Mouse (Mus musculus) ES-CJ7 (cell line): ENCODE data around the gene Lbx2.
A peak's percentile ranks its signal among the peaks of the same experiment; 100 is the strongest.

Experiments used
- DNase-seq: peaks from one replicate; pipeline ENCODE4 v3.0.0; 2011; ENCODE audit warnings: low read depth, low spot score

Gene Lbx2

GRCm38 (mm10) chr6:83108762-83109668, 22.8 kb downstream of the Lbx2 start, which contains the start of gene Mrpl53:
Gene Mrpl53, plus strand, starts transcription at chr6:83109040.
- peak; percentile 64 for DNase-seq

- no peak for DNase-seq
These were observed 25.5 kb downstream of the Lbx2 start for GRCm38 (mm10) chr6:83111510-83112136.

- DNase-seq: peak; percentile 79
These were observed 29.0 kb downstream of the Lbx2 start, which contains the start of gene Mogs for GRCm38 (mm10) chr6:83115011-83115671. Gene Mogs, plus strand, starts transcription at chr6:83115496.

GRCm38 (mm10) chr6:83115682-83116372, 29.7 kb downstream of the Lbx2 start:
- no peak for DNase-seq

DNA sequence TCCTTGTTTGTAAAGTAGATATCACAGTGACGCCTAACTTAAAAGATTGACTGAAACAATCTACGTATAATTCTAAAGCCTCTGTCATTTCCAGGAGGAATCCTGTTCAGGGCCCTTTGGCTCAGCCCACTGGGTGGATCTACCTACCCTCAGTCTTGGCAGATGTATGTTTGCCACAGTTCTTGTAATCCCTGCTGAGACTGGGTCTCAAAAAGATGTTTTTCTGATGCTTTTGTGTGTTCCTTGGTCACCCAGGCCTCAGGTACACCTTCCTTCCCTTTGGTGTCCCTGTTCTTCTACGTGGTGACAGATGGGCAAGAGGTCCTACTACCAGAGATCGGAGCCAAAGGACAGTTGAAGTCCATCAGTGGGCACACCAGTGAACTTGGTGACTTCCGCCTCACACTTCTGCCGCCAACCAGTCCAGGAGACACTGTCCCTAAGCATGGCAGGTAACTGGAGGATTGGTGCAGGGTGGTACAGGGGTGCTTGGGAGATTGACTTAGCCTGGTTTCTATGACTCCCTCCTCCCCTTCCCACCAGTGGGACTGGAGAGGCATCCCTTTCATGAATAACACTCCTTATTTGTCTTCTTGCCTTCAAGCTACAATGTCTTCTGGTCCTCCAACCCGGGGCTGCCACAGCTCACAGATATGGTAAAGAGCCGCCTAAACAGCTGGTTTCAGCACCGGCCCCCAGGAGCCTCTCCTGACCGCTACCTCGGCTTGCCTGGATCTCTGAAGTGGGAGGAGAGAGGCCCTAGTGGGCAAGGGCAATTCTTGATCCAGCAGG, 30.4 kb downstream of the Lbx2 start:
- DNase-seq: no peak

DNA sequence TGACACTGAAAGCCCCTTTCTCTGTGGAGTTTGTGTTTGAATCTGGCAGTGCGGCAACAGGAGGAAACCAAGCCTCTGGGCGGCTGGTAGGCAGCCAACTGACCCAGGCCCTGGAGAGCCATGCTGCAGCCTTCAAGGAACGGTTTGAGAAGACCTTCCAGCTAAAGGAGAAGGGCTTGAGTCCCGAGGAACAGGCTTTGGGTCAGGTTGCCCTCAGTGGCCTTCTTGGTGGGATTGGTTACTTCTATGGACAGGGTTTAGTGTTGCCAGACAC, 30.9 kb downstream of the Lbx2 start:
- DNase-seq: no peak

- DNase-seq: no peak
These were observed 31.4 kb downstream of the Lbx2 start for GRCm38 (mm10) chr6:83117616-83118015.

DNA sequence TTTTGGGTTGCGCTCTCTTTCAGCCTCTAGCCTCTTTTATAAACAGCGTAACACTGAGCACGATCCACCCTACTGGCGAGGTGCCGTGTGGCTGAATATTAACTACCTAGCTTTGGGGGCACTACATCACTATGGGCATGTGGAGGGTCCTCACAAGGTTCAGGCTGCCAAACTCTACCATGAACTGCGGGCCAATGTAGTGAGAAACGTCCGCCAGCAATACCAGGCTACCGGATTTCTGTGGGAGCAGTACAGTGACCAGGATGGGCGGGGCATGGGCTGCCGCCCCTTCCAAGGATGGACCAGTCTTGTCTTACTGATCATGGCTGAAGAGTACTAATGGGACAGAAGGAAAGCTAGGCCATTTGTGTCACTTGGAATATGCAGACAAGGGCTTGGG, 32.2 kb downstream of the Lbx2 start:
- DNase-seq: no peak

DNA sequence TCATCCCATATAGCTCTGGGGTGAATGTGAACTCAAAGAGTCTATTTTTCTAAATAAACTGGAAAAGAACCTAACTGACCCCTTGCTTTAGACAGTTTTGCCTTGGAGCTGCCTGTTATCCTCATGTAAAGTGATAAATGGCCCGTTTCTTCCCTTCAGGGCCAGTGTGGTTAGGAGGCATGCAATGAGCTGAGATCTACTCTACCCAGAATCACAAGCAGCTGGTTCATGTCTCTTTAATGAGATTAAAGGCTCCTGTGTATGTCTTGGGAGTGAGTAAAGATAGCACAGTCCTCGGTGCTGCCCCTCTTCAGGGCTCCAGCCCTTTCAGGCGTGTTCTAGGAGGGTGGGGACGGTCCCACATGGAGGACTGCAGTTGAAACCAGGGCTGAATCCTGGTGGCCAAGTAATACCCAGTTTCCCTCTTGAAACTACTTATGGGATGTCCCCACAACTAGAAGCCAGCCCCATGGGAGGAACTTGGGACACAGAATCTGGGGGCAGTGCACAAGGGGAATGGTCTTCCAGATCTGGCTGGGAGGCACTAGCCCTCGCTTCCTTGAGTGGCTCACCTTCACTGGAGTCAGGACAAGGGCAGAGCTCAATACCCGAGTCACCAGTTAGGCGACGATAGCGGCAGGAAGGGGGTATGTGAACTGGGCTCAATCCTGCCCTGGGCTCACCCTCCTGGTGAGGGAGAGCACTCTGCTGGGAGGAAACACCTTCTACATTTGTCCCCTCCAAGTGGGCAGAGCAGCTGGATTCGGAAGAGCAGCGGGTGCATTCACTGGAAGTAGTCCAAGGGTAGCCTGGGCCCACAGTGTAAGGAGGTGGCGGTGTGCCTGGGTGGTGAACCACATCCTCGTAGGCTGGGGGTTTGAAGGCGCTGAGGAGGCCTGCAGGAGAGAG, 32.9 kb downstream of the Lbx2 start:
- no peak for DNase-seq

GRCm38 (mm10) chr6:83119734-83120051, 33.5 kb downstream of the Lbx2 start:
- no peak for DNase-seq

GRCm38 (mm10) chr6:83120930-83121862, 35.0 kb downstream of the Lbx2 start, which contains the start of gene Wbp1:
Gene Wbp1, minus strand, starts transcription at chr6:83121559.
- DNase-seq: peak; percentile 100

DNA sequence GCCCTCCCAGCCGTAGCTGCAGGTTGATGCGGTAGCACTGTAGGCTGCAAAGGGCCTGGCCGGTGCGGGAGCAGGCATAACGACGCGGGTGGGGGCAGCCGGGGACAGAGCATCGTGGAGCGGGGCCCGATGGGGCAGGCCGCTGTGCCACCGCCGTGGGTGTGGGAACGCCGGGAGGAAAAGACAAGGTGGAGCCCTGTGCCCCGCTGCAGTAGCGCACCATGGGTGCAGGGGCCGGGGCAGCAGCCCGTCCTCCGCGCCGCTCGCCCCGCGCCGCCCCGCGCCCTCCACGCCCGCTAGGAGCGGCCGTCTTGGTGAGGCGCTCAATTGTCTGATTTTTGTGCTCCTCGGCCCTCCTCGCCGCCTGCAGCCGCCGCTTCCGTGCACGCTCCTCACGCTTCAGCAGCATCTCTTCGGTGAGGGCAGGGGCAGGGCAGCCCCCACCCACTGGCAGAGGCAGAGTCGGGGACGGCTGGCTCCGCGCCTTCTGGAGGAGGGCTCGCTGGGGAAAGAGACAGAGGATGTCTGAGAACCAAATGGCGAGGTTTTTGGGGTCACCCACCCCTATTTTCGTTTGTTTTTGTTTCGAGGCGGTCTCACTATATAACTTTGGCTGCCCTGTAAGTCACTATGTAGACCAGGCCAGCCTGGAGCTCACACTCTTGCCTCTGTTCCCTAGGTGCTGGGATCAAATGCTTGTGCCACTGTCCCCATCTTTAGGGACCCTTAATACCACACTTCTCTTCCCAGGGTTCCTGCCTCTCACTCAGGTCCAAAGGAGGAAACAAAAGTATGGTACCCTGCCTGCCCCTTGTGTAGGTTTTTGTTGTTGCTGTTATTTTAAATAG, 35.9 kb downstream of the Lbx2 start:
- no peak for DNase-seq

GRCm38 (mm10) chr6:83122961-83123360, 36.8 kb downstream of the Lbx2 start:
- no peak for DNase-seq

DNA sequence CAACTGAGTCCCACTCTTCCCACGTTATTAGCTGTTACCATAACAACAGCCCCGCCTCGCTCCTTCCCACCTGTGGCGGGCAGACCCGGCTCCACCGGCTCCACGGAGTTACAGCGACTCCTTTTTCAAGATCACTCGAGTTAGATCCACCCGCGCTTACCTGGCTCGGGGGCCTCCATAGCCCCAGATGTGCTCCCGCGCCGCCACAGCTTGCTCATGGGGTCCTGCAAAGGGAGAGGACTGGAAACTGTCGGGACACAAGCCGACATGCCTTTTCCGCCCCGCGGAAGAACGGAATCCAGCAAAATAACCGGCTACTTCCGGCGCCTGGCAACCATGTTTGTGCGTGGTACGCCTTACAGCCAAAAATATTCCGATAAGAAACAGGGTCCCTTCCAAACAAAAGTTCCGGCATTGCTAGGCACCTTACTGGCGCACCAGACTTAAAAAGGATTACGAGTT, 38.7 kb downstream of the Lbx2 start:
- peak; percentile 97 for DNase-seq

GRCm38 (mm10) chr6:83125331-83125730, 39.2 kb downstream of the Lbx2 start, which contains the start of gene Ino80b:
Gene Ino80b, minus strand, starts transcription at chr6:83125431.
- DNase-seq: no peak

DNA sequence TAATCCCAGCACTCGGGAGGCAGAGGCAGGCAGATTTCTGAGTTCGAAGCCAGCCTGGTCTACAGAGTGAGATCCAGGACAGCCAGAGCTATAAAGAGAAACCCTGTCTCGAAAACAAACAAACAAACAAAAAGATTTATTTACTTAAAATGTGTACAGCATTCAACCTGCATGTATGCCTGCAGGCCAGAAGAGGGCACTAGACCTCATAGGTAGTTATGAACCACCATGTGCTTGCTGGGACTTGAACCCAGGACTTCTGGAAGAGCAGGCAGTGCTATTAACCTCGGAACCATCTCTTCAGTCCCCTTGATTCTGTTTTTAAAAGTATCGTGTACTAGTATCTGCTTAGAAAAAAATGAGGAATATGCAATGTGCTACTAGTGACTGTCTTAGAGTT, 41.3 kb downstream of the Lbx2 start:
- peak; percentile 47 for DNase-seq

DNA sequence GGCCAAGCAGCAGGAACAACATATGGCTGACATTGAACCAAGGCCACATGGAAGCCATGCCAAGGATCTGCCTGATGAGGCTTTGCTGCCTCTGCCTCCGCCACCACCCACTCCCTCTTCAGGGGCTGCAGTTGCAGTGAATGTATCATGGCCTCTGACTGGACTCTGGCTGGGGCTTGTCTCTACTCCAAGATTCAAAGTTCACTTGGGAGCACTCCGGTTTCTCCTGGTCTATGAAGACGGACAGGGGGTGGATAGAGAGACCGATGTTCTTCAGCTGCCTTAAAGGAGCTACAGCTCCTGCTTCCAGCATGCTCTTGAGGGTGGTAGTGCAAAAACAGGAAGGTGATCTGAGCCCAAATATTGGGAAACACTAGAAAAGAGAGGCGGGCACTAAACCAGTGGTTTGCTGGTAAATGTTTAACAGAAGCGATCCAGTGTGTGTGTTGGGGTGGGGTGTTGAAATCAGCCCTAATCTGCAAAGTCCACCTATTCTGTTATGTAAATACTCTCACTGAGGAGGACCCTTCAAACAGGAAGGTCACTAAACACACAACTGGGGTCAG, 45.4 kb downstream of the Lbx2 start:
- no peak for DNase-seq
